ENCODE assay signal across 8 mouse cellular contexts in genomic region chr11:54523431-54524001, GRCm38 (mm10). TPM values are rescaled to one million over a fixed set of nuclear protein-coding genes. Genes with fewer than 3 reads are reported as not detected.
DNase-seq lines count a peak whose midpoint lies in the region; ATAC-seq and TF ChIP-seq lines count a peak whose summit lies in the region.

No protein-coding gene starts in this region.

- H3K4me3 ChIP-seq in left cerebral cortex, adult 2 months, result peak overlapping the region; percentile 91
- H3K4me3 ChIP-seq in hindbrain, embryonic 16.5 days (ENCODE audit: low read length), result peak overlapping the region; percentile 97
- peak overlapping the region; percentile 77 for H3K4me3 ChIP-seq in myocyte

- H3K79me2 ChIP-seq in myocyte (ENCODE audit: control insufficient read depth, insufficient read depth), result peaks cover 54% of the 10 kb centered on the region

- no peak overlapping the region for H3K27ac ChIP-seq in left cerebral cortex, adult 2 months
- no peak overlapping the region for H3K27ac ChIP-seq in hindbrain, embryonic 16.5 days (ENCODE audit: low read depth, low read length)

- DNase-seq in left cerebral cortex, adult 2 months (ENCODE audit: extremely low spot score in 1 of 2, low spot score in 2 of 2), result no peak
- DNase-seq in left cerebral cortex, postnatal 36 days (ENCODE audit: low spot score in 2 of 2), result no peak
- peak; percentile 27 for DNase-seq in c-Kit-positive CD71-positive TER-119-positive erythroid progenitor cells, embryonic 14.5 days (ENCODE audit: low spot score)
- no peak for DNase-seq in cerebellum, postnatal 36 days
- no peak for DNase-seq in frontal cortex, postnatal 10 days (ENCODE audit: low spot score in 2 of 2)

- H3K27me3 ChIP-seq in hindbrain, embryonic 16.5 days (replicated peaks; ENCODE audit: control insufficient read depth, insufficient read depth, low read length), result no peaks in the 10 kb centered on the region
- no peaks in the 10 kb centered on the region for H3K27me3 ChIP-seq in myocyte (ENCODE audit: control insufficient read depth, insufficient read depth, insufficient read length)

- no peaks in the 10 kb centered on the region for H3K9me3 ChIP-seq in hindbrain, embryonic 16.5 days (ENCODE audit: control insufficient read depth, low read length)

- peaks cover 12% of the 10 kb centered on the region for H3K4me1 ChIP-seq in hindbrain, embryonic 16.5 days (ENCODE audit: control insufficient read depth, insufficient read depth, low read depth, low read length)

- peak overlapping the region; percentile 6 for H3ac ChIP-seq in myocyte (ENCODE audit: control insufficient read depth, insufficient read length)

- H3K4me2 ChIP-seq in hindbrain, embryonic 16.5 days (ENCODE audit: low read length), result peak overlapping the region; percentile 88
- H3K4me2 ChIP-seq in myocyte (ENCODE audit: low read depth), result peak overlapping the region; percentile 89

- no peaks in the 10 kb centered on the region for H3K36me3 ChIP-seq in hindbrain, embryonic 16.5 days (ENCODE audit: control insufficient read depth, insufficient read depth, low read length)
- H3K36me3 ChIP-seq in myocyte (ENCODE audit: control insufficient read depth, insufficient read depth), result no peaks in the 10 kb centered on the region

- WGBS in hindbrain, embryonic 16.5 days, result 15% methylated on average over 10 of the region's 10 CpGs

- no peak for TF ChIP-seq POLR2A in myocyte (IDR thresholded peaks at IDR 0.05; ENCODE audit: insufficient read length, low read depth)

- H3K9ac ChIP-seq in hindbrain, embryonic 16.5 days (ENCODE audit: low read depth, low read length), result peak overlapping the region; percentile 85

- ATAC-seq in hindbrain, embryonic 16.5 days, result no peak
- ATAC-seq in granulocyte monocyte progenitor cell, adult 5-6 weeks (replicated peaks; ENCODE audit: poor library complexity, severe bottlenecking), result no peak

- TF ChIP-seq CTCF in left cerebral cortex, adult 2 months (IDR thresholded peaks at IDR 0.05), result no peak

- intact Hi-C loops in left cerebral cortex, adult 2 months (cut with DNase I), result loop anchor here (10.0 kb wide), 1 partner anchor 341 kb away; the partner anchor contains the start of genes Hint1 and Lyrm7
- intact Hi-C loops in left cerebral cortex, postnatal 36 days (cut with DNase I), result loop anchor here (2.0 kb wide), 1 partner anchor 85 kb away; the partner anchor contains the start of gene Fnip1

TF ChIP-seq in myocyte, 11 proteins besides CTCF, POLR2A, EP300 and RAD21:
- TF ChIP-seq TCF3 (IDR thresholded peaks at IDR 0.05; ENCODE audit: insufficient read length, low read depth) (no peak), MYOD1 (IDR thresholded peaks at IDR 0.05; ENCODE audit: control insufficient read depth in 1 of 3, insufficient read length in 2 of 3, low read depth in 2 of 3) (no peak)

RNA-seq across cellular contexts. Expression of gene Rapgef6, which starts 0.9 kb away (rescaled TPM):
- 10 to 100 TPM; 36.9 to 37.8 TPM for total RNA-seq in left cerebral cortex, adult 2 months (2021)
- 10 to 100 TPM; 28.7 to 38.7 TPM for total RNA-seq in left cerebral cortex, postnatal 36 days (2021)
- polyA plus RNA-seq in hindbrain, embryonic 16.5 days (2015; fragmentation: Nextera tagmentation; extraction: Ambion mirVana), result 35.1 and 37.4 TPM in 2 replicates
- polyA plus RNA-seq in myocyte (2012; fragmentation: generic; extraction: Trizol), result 3.1 TPM
- total RNA-seq in granulocyte monocyte progenitor cell, adult 5-6 weeks (2014; fragmentation: Nextera tagmentation), result 34.8 and 48.0 TPM in 2 replicates
- total RNA-seq in granulocyte monocyte progenitor cell, adult 5-6 weeks (2017), result 47.3 and 58.0 TPM in 2 replicates
